Mouse (Mus musculus) ES-Bruce4 (cell line): ENCODE measurements around the gene Tango2. TPM values are rescaled to one million over a fixed set of nuclear protein-coding genes. Genes with fewer than 3 reads are reported as not detected.

Experiments used
- H3K27ac ChIP-seq: 2 replicates; pipeline ENCODE4 v1.5.1; 2012; ENCODE audit warnings: low read length, inconsistent platforms; ENCODE audit not compliant: insufficient read depth
- H3K27me3 ChIP-seq: 2 replicates; pipeline ENCODE4 v1.6.1; 2012; ENCODE audit warnings: mild to moderate bottlenecking, low read length, inconsistent platforms; ENCODE audit not compliant: control insufficient read depth, poor library complexity, insufficient read depth, severe bottlenecking
- H3K36me3 ChIP-seq: 2 replicates; pipeline ENCODE4 v1.6.1; 2012; ENCODE audit warnings: inconsistent platforms, mild to moderate bottlenecking, low read length, moderate library complexity; ENCODE audit not compliant: control insufficient read depth, poor library complexity, insufficient read depth, severe bottlenecking
- H3K4me1 ChIP-seq: one replicate; pipeline ENCODE4 v1.8.1; 2011; ENCODE audit warnings: low read length; ENCODE audit not compliant: control insufficient read depth, insufficient read depth
- H3K4me3 ChIP-seq: 2 replicates; pipeline ENCODE4 v1.5.1; 2011; ENCODE audit warnings: low read depth, mild to moderate bottlenecking, low read length
- H3K9ac ChIP-seq: 2 replicates; pipeline ENCODE4 v1.6.1; 2012; ENCODE audit warnings: low read depth, mild to moderate bottlenecking, inconsistent platforms; ENCODE audit not compliant: poor library complexity, severe bottlenecking
- H3K9me3 ChIP-seq: replicated peaks from 2 replicates; pipeline ENCODE4 v1.6.1; 2012; ENCODE audit warnings: mild to moderate bottlenecking, low read length, inconsistent platforms; ENCODE audit not compliant: control insufficient read depth, poor library complexity, insufficient read depth, severe bottlenecking
- CTCF ChIP-seq: IDR thresholded peaks from one replicate; pipeline ENCODE4 v1.8.1; 2011; ENCODE audit warnings: low read depth, low read length
- EP300 ChIP-seq: IDR thresholded peaks from 2 replicates; pipeline ENCODE4 v1.6.1; 2011; ENCODE audit warnings: low read depth, low read length; ENCODE audit not compliant: insufficient read depth
- POLR2A ChIP-seq: IDR thresholded peaks from one replicate; pipeline ENCODE4 v1.8.1; 2011; ENCODE audit warnings: low read length; ENCODE audit not compliant: insufficient read depth
- polyA plus RNA-seq: library from polyadenylated mRNA; stranded (reverse); fragments of >200 nt; gene quantifications from 2 replicates; pipeline ENCODE4 v1.2.4, GENCODE M21; 2011; ENCODE audit warnings: low read depth; ENCODE audit not compliant: missing spikeins, insufficient read depth, insufficient read length

The Tango2 gene
- polyA plus RNA-seq, 1 experiment: 19.3 TPM

DNA sequence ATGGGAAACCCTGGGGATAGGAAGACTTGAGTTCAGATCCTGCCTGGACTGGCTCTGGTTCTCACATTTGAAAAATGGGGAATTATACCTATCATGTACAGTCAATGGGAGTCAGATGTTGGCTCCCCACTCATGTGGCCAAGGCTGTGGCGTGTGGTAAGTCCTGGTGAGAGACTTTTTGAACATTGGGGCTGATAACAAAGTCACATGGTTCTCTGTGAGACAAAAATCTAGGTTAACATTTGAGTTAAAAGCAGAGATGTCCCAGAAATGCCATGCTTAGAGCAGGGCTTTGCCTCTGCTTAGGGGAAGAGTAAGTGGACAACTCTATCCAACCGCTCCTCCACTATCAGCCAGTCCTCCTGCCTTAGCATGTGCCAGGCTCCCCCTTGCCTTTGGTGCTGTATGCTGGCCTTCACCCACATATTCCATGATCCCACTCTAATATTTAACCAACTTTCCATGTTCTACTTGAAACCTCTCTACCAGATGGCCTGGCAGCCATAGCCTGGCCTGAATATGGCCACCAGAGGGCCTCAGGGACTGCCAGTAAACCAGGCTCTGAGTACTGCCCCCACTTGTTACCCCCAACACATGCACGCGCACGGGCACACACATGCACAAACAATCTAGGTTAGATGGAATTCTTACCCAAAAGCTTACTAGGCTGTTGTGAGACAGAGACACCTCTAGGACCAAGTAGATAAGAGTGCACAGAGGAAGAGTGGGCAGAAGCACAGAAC is 3.6 kb upstream of the Tango2 start:
- no peaks in the 10 kb centered on the region for H3K4me1 ChIP-seq
- no peak overlapping the region for H3K27ac ChIP-seq
- H3K9me3 ChIP-seq: no peaks in the 10 kb centered on the region
- no peak overlapping the region for H3K9ac ChIP-seq
- no peaks in the 10 kb centered on the region for H3K36me3 ChIP-seq
- peak; percentile 64 for TF ChIP-seq CTCF
- no peak for TF ChIP-seq EP300
- no peak for TF ChIP-seq POLR2A
- H3K4me3 ChIP-seq: no peak overlapping the region
- H3K27me3 ChIP-seq: no peaks in the 10 kb centered on the region

DNA sequence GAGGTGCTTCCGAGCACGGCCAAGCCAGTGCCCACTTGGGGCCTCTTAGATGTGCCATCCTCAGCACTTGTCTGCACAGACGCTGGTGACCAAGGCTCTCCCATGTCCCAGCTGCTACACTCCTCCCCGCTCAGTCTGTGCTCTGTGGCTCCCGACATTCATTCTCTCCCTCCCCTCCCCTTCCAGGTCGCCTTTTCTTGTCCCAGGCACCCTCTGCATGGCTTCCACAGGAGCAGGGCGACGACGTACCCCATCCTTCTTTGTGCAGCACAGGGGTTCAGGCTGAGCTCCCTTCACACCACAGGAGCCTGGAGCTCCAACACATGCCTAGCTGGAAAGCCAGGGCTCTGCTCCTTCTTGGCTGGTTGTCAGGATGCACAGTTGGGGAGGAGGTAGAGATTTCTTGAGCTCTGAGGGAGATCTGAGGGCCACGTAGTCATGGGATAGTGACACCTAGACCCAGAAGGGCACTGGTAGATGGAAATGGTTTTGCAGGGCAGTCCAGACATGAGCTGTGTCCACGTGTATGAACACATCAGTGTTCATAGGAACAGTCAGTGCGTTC is 1.9 kb upstream of the Tango2 start:
- Histone ChIP-seq H3K27me3 (no peaks in the 10 kb centered on the region), H3K36me3 (no peaks in the 10 kb centered on the region), H3K4me3 (no peak overlapping the region)

DNA sequence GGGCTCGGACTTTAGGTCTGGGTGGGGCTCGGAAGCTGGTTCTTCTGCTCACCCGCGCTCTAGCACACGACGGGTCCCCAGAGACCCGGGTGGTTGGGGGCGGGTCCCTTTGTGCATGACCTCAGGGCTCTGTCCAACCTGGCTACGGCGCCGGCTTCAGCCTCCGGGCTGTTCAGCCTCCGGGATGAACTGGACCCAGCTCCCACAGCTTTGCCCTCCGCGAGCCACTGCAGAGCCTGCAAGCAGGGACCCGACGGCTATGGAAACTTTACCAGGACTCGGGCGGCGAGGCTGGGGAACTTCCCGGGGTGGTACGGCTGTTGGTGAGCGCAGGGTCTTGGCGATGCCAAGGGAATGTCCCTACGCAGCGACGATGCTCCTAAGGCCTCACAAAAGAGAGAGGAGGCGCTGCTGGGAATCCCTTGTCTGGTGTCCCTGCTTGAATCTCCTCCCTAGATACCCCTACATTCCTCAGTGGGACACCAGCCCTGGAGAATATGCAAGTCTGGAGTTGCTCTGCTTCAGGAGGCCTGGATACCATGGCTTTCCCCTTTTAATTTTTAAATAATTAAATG is 785 bp upstream of the Tango2 start:
- Histone ChIP-seq H3K36me3 (no peaks in the 10 kb centered on the region), H3K27me3 (no peaks in the 10 kb centered on the region), H3K27ac (no peak overlapping the region), H3K9me3 (no peaks in the 10 kb centered on the region), H3K4me3 (peak overlapping the region; percentile 75), H3K4me1 (no peaks in the 10 kb centered on the region), H3K9ac (peak overlapping the region; percentile 59)
- no peak for TF ChIP-seq POLR2A
- no peak for TF ChIP-seq CTCF
- TF ChIP-seq EP300: no peak

More for the DNA sequence above, 1.9 kb upstream of the Tango2 start:
- Histone ChIP-seq H3K9me3 (no peaks in the 10 kb centered on the region), H3K9ac (no peak overlapping the region), H3K4me1 (no peaks in the 10 kb centered on the region), H3K27ac (no peak overlapping the region)
- TF ChIP-seq EP300: no peak
- no peak for TF ChIP-seq POLR2A
- no peak for TF ChIP-seq CTCF

GRCm38 (mm10) chr16:18345243-18345642 is 2.7 kb downstream of the Tango2 start:
- Histone ChIP-seq H3K4me3 (no peak overlapping the region), H3K9me3 (no peaks in the 10 kb centered on the region), H3K27me3 (no peaks in the 10 kb centered on the region), H3K27ac (no peak overlapping the region), H3K36me3 (no peaks in the 10 kb centered on the region), H3K4me1 (no peaks in the 10 kb centered on the region), H3K9ac (no peak overlapping the region)
- TF ChIP-seq EP300 (no peak), CTCF (peak; percentile 86)

- H3K36me3 ChIP-seq: no peaks in the 10 kb centered on the region
- peak overlapping the region; percentile 58; the same call in 1 of the 2 replicates for H3K9ac ChIP-seq
- H3K27ac ChIP-seq: no peak overlapping the region
- H3K9me3 ChIP-seq: no peaks in the 10 kb centered on the region
- H3K27me3 ChIP-seq: no peaks in the 10 kb centered on the region
- no peaks in the 10 kb centered on the region for H3K4me1 ChIP-seq
- TF ChIP-seq CTCF: no peak
- no peak for TF ChIP-seq EP300
- no peak for TF ChIP-seq POLR2A
- peak overlapping the region; percentile 81 for H3K4me3 ChIP-seq
Observed at GRCm38 (mm10) chr16:18343778-18344177, 4.1 kb downstream of the Tango2 start.
